Mouse (Mus musculus): ENCODE results near the gene Ttc28. TPM values are rescaled to one million over a fixed set of nuclear protein-coding genes. Genes with fewer than 3 reads are reported as not detected.

Ttc28 gene
- polyA plus RNA-seq, 1 experiment, result 14.4 TPM

GRCm38 (mm10) chr5:111310185-111310584, 430.6 kb downstream of the Ttc28 start:
- no peak for DNase-seq
- no peak overlapping the region for H3K4me3 ChIP-seq (replicated peaks; ENCODE audit: extremely low read depth, low read depth, low read length)
- no peak for TF ChIP-seq POLR2A (IDR thresholded peaks at IDR 0.05; ENCODE audit: borderline replicate concordance, extremely low read depth, low read depth, low read length)
- no peak for TF ChIP-seq CTCF (IDR thresholded peaks at IDR 0.05; ENCODE audit: insufficient read depth, low read length)
- 53% methylated on average over 6 of the region's 6 CpGs for WGBS
- no peaks in the 10 kb centered on the region for H3K4me1 ChIP-seq (ENCODE audit: control insufficient read depth, insufficient read depth, low read length)

GRCm38 (mm10) chr5:111313833-111314232, 434.2 kb downstream of the Ttc28 start:
- TF ChIP-seq POLR2A (IDR thresholded peaks at IDR 0.05; ENCODE audit: borderline replicate concordance, extremely low read depth, low read depth, low read length), result no peak
- no peak for TF ChIP-seq CTCF (IDR thresholded peaks at IDR 0.05; ENCODE audit: insufficient read depth, low read length)
- WGBS, result 84% methylated on average over 9 of the region's 9 CpGs

GRCm38 (mm10) chr5:111315061-111315460, 435.5 kb downstream of the Ttc28 start:
- WGBS, result 91% methylated on average over 6 of the region's 6 CpGs
- no peak overlapping the region for H3K4me3 ChIP-seq (replicated peaks; ENCODE audit: extremely low read depth, low read depth, low read length)
- TF ChIP-seq POLR2A (IDR thresholded peaks at IDR 0.05; ENCODE audit: borderline replicate concordance, extremely low read depth, low read depth, low read length), result no peak
- TF ChIP-seq CTCF (IDR thresholded peaks at IDR 0.05; ENCODE audit: insufficient read depth, low read length), result no peak
- H3K4me1 ChIP-seq (ENCODE audit: control insufficient read depth, insufficient read depth, low read length), result no peaks in the 10 kb centered on the region
- no peak for DNase-seq

More at GRCm38 (mm10) chr5:111313833-111314232, 434.2 kb downstream of the Ttc28 start:
- Histone ChIP-seq H3K4me3 (replicated peaks; ENCODE audit: extremely low read depth, low read depth, low read length) (no peak overlapping the region), H3K4me1 (ENCODE audit: control insufficient read depth, insufficient read depth, low read length) (no peaks in the 10 kb centered on the region)
- no peak for DNase-seq

- DNase-seq, result no peak
- no peak for TF ChIP-seq CTCF (IDR thresholded peaks at IDR 0.05; ENCODE audit: insufficient read depth, low read length)
- TF ChIP-seq POLR2A (IDR thresholded peaks at IDR 0.05; ENCODE audit: borderline replicate concordance, extremely low read depth, low read depth, low read length), result no peak
- Histone ChIP-seq H3K4me1 (ENCODE audit: control insufficient read depth, insufficient read depth, low read length) (no peaks in the 10 kb centered on the region), H3K4me3 (replicated peaks; ENCODE audit: extremely low read depth, low read depth, low read length) (no peak overlapping the region)
- 75% methylated on average over 3 of the region's 3 CpGs for WGBS
Measured at GRCm38 (mm10) chr5:111317526-111317925, 437.9 kb downstream of the Ttc28 start.

GRCm38 (mm10) chr5:111318946-111319345, 439.3 kb downstream of the Ttc28 start:
- no peak overlapping the region for H3K4me3 ChIP-seq (replicated peaks; ENCODE audit: extremely low read depth, low read depth, low read length)
- no peak for TF ChIP-seq CTCF (IDR thresholded peaks at IDR 0.05; ENCODE audit: insufficient read depth, low read length)
- no peak for TF ChIP-seq POLR2A (IDR thresholded peaks at IDR 0.05; ENCODE audit: borderline replicate concordance, extremely low read depth, low read depth, low read length)
- no peaks in the 10 kb centered on the region for H3K4me1 ChIP-seq (ENCODE audit: control insufficient read depth, insufficient read depth, low read length)
- 46% methylated on average over 1 of the region's 1 CpGs for WGBS
- no peak for DNase-seq

GRCm38 (mm10) chr5:111325813-111326212, 446.2 kb downstream of the Ttc28 start:
- peaks cover 3% of the 10 kb centered on the region; the same call in 1 of the 2 replicates for H3K4me1 ChIP-seq (ENCODE audit: control insufficient read depth, insufficient read depth, low read length)
- WGBS, result 12% methylated on average over 1 of the region's 1 CpGs
- no peak overlapping the region for H3K4me3 ChIP-seq (replicated peaks; ENCODE audit: extremely low read depth, low read depth, low read length)
- DNase-seq, result no peak
- TF ChIP-seq CTCF (IDR thresholded peaks at IDR 0.05; ENCODE audit: insufficient read depth, low read length) (no peak), POLR2A (IDR thresholded peaks at IDR 0.05; ENCODE audit: borderline replicate concordance, extremely low read depth, low read depth, low read length) (no peak)

- DNase-seq, result no peak
- Histone ChIP-seq H3K4me1 (ENCODE audit: control insufficient read depth, insufficient read depth, low read length) (peaks cover 11% of the 10 kb centered on the region), H3K4me3 (replicated peaks; ENCODE audit: extremely low read depth, low read depth, low read length) (no peak overlapping the region)
- 42% methylated on average over 7 of the region's 7 CpGs for WGBS
- TF ChIP-seq CTCF (IDR thresholded peaks at IDR 0.05; ENCODE audit: insufficient read depth, low read length) (no peak), POLR2A (IDR thresholded peaks at IDR 0.05; ENCODE audit: borderline replicate concordance, extremely low read depth, low read depth, low read length) (no peak)
Measured at GRCm38 (mm10) chr5:111327420-111327819, 447.8 kb downstream of the Ttc28 start.

- no peak for DNase-seq
- no peak for TF ChIP-seq POLR2A (IDR thresholded peaks at IDR 0.05; ENCODE audit: borderline replicate concordance, extremely low read depth, low read depth, low read length)
- 13% methylated on average over 10 of the region's 10 CpGs for WGBS
- Histone ChIP-seq H3K4me3 (replicated peaks; ENCODE audit: extremely low read depth, low read depth, low read length) (peak overlapping the region; percentile 88), H3K4me1 (ENCODE audit: control insufficient read depth, insufficient read depth, low read length) (peaks cover 11% of the 10 kb centered on the region)
Measured at GRCm38 (mm10) chr5:111329782-111330416, 450.3 kb downstream of the Ttc28 start.

- Histone ChIP-seq H3K4me1 (ENCODE audit: control insufficient read depth, insufficient read depth, low read length) (peaks cover 11% of the 10 kb centered on the region), H3K4me3 (replicated peaks; ENCODE audit: extremely low read depth, low read depth, low read length) (peak within 1 kb of the TSS; percentile 92)
- TF ChIP-seq POLR2A (IDR thresholded peaks at IDR 0.05; ENCODE audit: borderline replicate concordance, extremely low read depth, low read depth, low read length) (peak; percentile 88), CTCF (IDR thresholded peaks at IDR 0.05; ENCODE audit: insufficient read depth, low read length) (no peak)
- DNase-seq, result peak; percentile 98
- WGBS, result under 1% methylated on average over 77 of the region's 78 CpGs
Measured at GRCm38 (mm10) chr5:111330417-111331098, 451.0 kb downstream of the Ttc28 start, which contains the start of gene Pitpnb. TSS of gene Pitpnb (plus strand) at chr5:111330763.

- under 1% methylated on average over 14 of the region's 14 CpGs for WGBS
- DNase-seq, result no peak
- Histone ChIP-seq H3K4me3 (replicated peaks; ENCODE audit: extremely low read depth, low read depth, low read length) (peak overlapping the region; percentile 92), H3K4me1 (ENCODE audit: control insufficient read depth, insufficient read depth, low read length) (peaks cover 11% of the 10 kb centered on the region)
- TF ChIP-seq POLR2A (IDR thresholded peaks at IDR 0.05; ENCODE audit: borderline replicate concordance, extremely low read depth, low read depth, low read length) (no peak), CTCF (IDR thresholded peaks at IDR 0.05; ENCODE audit: insufficient read depth, low read length) (no peak)
Measured at GRCm38 (mm10) chr5:111331099-111331435, 451.5 kb downstream of the Ttc28 start.
